Mouse (Mus musculus) neural tube, embryonic 15.5 days (tissue): ENCODE measurements at regions not wholly inside any gene's neighbourhood (a gene's known extent, or its start where the extent isn't known, plus 50 kb on each side); places are given as distances from the start of the nearest gene placed in this dataset.

ENCODE experiments used
- ATAC-seq: fragments of 200-750 bp; cut with Nextera tagmentation; 2 replicates; pipeline ENCODE4 v1.8.0; 2017; ENCODE audit warnings: mild to moderate bottlenecking, moderate TSS enrichment, moderate library complexity; ENCODE audit not compliant: low FRiP score
- H3K27ac ChIP-seq: fragments of 300-500 bp; sonication (generic); replicated peaks from 2 replicates; pipeline ENCODE4 v1.5.1; 2015; ENCODE audit warnings: mild to moderate bottlenecking, inconsistent platforms
- H3K27me3 ChIP-seq: fragments of 300-500 bp; sonication (generic); replicated peaks from 2 replicates; pipeline ENCODE4 v1.6.1; 2015; ENCODE audit warnings: inconsistent platforms
- H3K36me3 ChIP-seq: fragments of 300-500 bp; sonication (generic); 2 replicates; pipeline ENCODE4 v1.6.1; 2015; ENCODE audit warnings: inconsistent platforms
- H3K4me1 ChIP-seq: fragments of 300-500 bp; sonication (generic); 2 replicates; pipeline ENCODE4 v1.6.1; 2015; ENCODE audit warnings: inconsistent platforms
- H3K4me2 ChIP-seq: fragments of 300-500 bp; sonication (generic); 2 replicates; pipeline ENCODE4 v1.6.1; 2015; ENCODE audit warnings: inconsistent platforms, mild to moderate bottlenecking, moderate library complexity
- H3K4me3 ChIP-seq: fragments of 300-500 bp; sonication (generic); replicated peaks from 2 replicates; pipeline ENCODE4 v1.5.1; 2015; ENCODE audit warnings: mild to moderate bottlenecking, inconsistent platforms
- H3K9ac ChIP-seq: fragments of 300-500 bp; sonication (generic); replicated peaks from 2 replicates; pipeline ENCODE4 v1.6.1; 2015; ENCODE audit warnings: mild to moderate bottlenecking, inconsistent platforms
- H3K9me3 ChIP-seq: fragments of 300-500 bp; sonication (generic); replicated peaks from 2 replicates; pipeline ENCODE4 v1.6.1; 2016; ENCODE audit warnings: inconsistent platforms
- WGBS: fragments of 180-500 bp; shearing (Covaris S2); methylation state at CpG from one replicate; pipeline ENCODE4 v1.1.7; 2015; ENCODE audit warnings: mixed read lengths; 5-methylcytosine and 5-hydroxymethylcytosine counted together

GRCm38 (mm10) chr14:24872931-24873330, 386.0 kb downstream of the Rps24 start:
- Histone ChIP-seq H3K9me3 (no peaks in the 10 kb centered on the region), H3K27ac (no peak overlapping the region), H3K4me3 (no peak overlapping the region), H3K27me3 (no peaks in the 10 kb centered on the region), H3K36me3 (no peaks in the 10 kb centered on the region), H3K4me2 (no peak overlapping the region), H3K9ac (no peak overlapping the region), H3K4me1 (peaks cover 25% of the 10 kb centered on the region)
- ATAC-seq: no peak
- WGBS: 46% methylated on average over 3 of the region's 3 CpGs

DNA sequence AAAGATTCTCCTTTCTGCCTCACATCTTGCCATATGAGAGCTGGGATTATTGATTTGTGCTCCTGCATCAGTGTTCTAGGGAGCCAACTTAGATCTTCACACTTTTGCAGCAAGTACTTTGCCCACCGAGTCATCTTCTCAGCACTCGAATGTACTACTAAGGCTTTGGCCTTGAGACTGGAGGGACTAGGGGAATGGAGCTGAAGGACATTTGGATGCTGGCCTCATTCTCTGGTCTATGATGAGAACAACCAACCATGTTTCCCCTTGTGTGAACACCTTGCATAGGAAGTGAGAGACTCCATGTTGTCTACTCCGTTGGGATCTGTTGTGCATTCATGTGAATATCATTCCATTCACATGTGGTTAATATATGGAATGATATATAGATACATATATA, 386.5 kb downstream of the Rps24 start:
- H3K9ac ChIP-seq: no peak overlapping the region
- no peaks in the 10 kb centered on the region for H3K9me3 ChIP-seq
- WGBS: 94% methylated on average over 3 of the region's 3 CpGs
- no peak overlapping the region for H3K4me2 ChIP-seq
- peaks cover 20% of the 10 kb centered on the region for H3K4me1 ChIP-seq
- no peak for ATAC-seq
- no peak overlapping the region for H3K27ac ChIP-seq
- no peaks in the 10 kb centered on the region for H3K27me3 ChIP-seq
- H3K4me3 ChIP-seq: no peak overlapping the region
- no peaks in the 10 kb centered on the region for H3K36me3 ChIP-seq

DNA sequence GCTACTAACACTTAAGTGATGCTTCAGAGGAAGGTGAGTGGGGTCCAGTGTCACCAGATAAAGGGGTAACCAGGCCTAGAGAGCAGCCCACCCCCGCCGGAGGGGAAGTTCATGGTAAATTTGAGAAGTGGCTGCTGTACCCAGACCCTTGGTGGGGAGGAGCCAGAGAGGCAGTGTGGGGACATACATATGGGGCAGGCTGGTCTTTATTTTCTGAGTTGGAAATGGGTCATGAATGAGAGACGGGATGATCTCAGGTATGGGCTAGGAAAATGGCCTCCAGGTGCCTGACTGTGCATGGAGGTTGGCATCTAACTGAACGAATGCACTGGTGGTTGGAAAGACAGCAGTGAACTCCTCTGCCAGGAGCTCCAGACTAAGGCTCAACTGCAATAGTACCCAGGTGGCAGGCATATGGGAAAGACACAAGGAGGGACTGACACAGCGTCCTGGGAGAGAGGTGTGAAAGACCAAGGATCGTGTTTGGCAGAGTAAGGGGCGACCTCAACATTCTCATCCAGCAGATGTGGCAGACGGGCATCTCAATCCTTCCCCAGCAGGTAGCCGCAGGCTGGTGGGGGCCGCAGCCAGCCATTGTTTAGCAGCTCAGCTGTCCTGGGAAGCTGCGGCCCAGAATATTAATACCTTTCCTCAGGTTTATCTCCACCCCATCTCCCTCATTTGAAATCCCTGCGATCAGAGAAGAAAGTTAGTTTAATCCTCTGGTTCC, 387.7 kb downstream of the Rps24 start:
- WGBS: 56% methylated on average over 12 of the region's 12 CpGs
- H3K9ac ChIP-seq: no peak overlapping the region
- H3K4me1 ChIP-seq: peaks cover 19% of the 10 kb centered on the region
- H3K9me3 ChIP-seq: no peaks in the 10 kb centered on the region
- no peak overlapping the region for H3K4me3 ChIP-seq
- H3K27me3 ChIP-seq: no peaks in the 10 kb centered on the region
- peak overlapping the region; percentile 19 for H3K27ac ChIP-seq
- ATAC-seq: no peak
- H3K4me2 ChIP-seq: no peak overlapping the region
- H3K36me3 ChIP-seq: no peaks in the 10 kb centered on the region

DNA sequence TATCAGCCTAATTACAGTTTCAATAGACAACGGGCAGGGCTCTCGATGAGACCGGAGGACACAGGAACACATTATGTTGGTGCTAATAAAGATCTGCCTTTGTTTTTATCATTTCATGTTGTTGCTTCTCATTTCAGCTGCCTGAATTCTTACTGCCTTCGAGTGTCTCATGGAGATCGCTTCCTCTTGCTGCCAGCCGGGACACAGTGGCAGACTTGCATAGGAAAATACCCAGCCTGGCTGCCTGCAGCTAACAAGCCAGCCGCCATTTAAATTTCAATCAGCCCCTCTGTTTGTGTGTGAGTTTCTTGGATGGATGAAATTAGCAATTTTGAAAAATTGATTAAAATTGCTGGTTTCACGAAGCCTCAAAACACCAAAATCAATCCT, 388.2 kb downstream of the Rps24 start:
- WGBS: 36% methylated on average over 8 of the region's 8 CpGs
- no peak overlapping the region for H3K4me3 ChIP-seq
- H3K27ac ChIP-seq: peak overlapping the region; percentile 19
- H3K27me3 ChIP-seq: no peaks in the 10 kb centered on the region
- no peak overlapping the region for H3K9ac ChIP-seq
- no peaks in the 10 kb centered on the region for H3K36me3 ChIP-seq
- ATAC-seq: no peak
- peaks cover 19% of the 10 kb centered on the region for H3K4me1 ChIP-seq
- no peak overlapping the region for H3K4me2 ChIP-seq
- no peaks in the 10 kb centered on the region for H3K9me3 ChIP-seq

GRCm38 (mm10) chr14:24875934-24876333, 389.0 kb downstream of the Rps24 start:
- WGBS: 65% methylated on average over 6 of the region's 6 CpGs
- Histone ChIP-seq H3K9ac (no peak overlapping the region), H3K4me2 (no peak overlapping the region), H3K9me3 (no peaks in the 10 kb centered on the region), H3K4me1 (peaks cover 19% of the 10 kb centered on the region), H3K27ac (peak overlapping the region; percentile 23; the same call in 1 of the 2 replicates), H3K4me3 (no peak overlapping the region), H3K36me3 (no peaks in the 10 kb centered on the region), H3K27me3 (no peaks in the 10 kb centered on the region)
- ATAC-seq: no peak

- no peak overlapping the region for H3K9ac ChIP-seq
- H3K27ac ChIP-seq: peak overlapping the region; percentile 23; the same call in 1 of the 2 replicates
- WGBS: 70% methylated on average over 5 of the region's 5 CpGs
- peaks cover 19% of the 10 kb centered on the region for H3K4me1 ChIP-seq
- H3K27me3 ChIP-seq: no peaks in the 10 kb centered on the region
- ATAC-seq: no peak
- no peaks in the 10 kb centered on the region for H3K36me3 ChIP-seq
- no peak overlapping the region for H3K4me3 ChIP-seq
- no peaks in the 10 kb centered on the region for H3K9me3 ChIP-seq
- no peak overlapping the region for H3K4me2 ChIP-seq
Observed at GRCm38 (mm10) chr14:24876508-24876907, 389.6 kb downstream of the Rps24 start.

GRCm38 (mm10) chr14:24877853-24878252, 390.9 kb downstream of the Rps24 start:
- Histone ChIP-seq H3K4me1 (peaks cover 16% of the 10 kb centered on the region), H3K9me3 (no peaks in the 10 kb centered on the region), H3K4me2 (no peak overlapping the region), H3K27ac (no peak overlapping the region), H3K9ac (no peak overlapping the region), H3K36me3 (no peaks in the 10 kb centered on the region), H3K27me3 (no peaks in the 10 kb centered on the region), H3K4me3 (no peak overlapping the region)
- 74% methylated on average over 3 of the region's 3 CpGs for WGBS
- ATAC-seq: no peak

- Histone ChIP-seq H3K4me2 (no peak overlapping the region), H3K27me3 (no peaks in the 10 kb centered on the region), H3K36me3 (no peaks in the 10 kb centered on the region), H3K4me1 (no peaks in the 10 kb centered on the region), H3K9me3 (no peaks in the 10 kb centered on the region), H3K9ac (no peak overlapping the region), H3K4me3 (no peak overlapping the region), H3K27ac (no peak overlapping the region)
- no peak for ATAC-seq
- 71% methylated on average over 1 of the region's 1 CpGs for WGBS
Observed at GRCm38 (mm10) chr14:24886164-24886563, 399.2 kb downstream of the Rps24 start.

- 89% methylated on average over 8 of the region's 8 CpGs for WGBS
- Histone ChIP-seq H3K9me3 (no peaks in the 10 kb centered on the region), H3K4me2 (no peak overlapping the region), H3K27me3 (no peaks in the 10 kb centered on the region), H3K4me1 (no peaks in the 10 kb centered on the region), H3K9ac (no peak overlapping the region), H3K36me3 (no peaks in the 10 kb centered on the region), H3K27ac (no peak overlapping the region), H3K4me3 (no peak overlapping the region)
- no peak for ATAC-seq
Observed at GRCm38 (mm10) chr14:24886896-24887421, 400.0 kb downstream of the Rps24 start.

GRCm38 (mm10) chr14:24890856-24891255, 403.9 kb downstream of the Rps24 start:
- no peak overlapping the region for H3K27ac ChIP-seq
- no peak overlapping the region for H3K9ac ChIP-seq
- 86% methylated on average over 2 of the region's 2 CpGs for WGBS
- no peaks in the 10 kb centered on the region for H3K36me3 ChIP-seq
- H3K4me3 ChIP-seq: no peak overlapping the region
- no peak for ATAC-seq
- no peaks in the 10 kb centered on the region for H3K27me3 ChIP-seq
- no peaks in the 10 kb centered on the region for H3K9me3 ChIP-seq
- no peaks in the 10 kb centered on the region for H3K4me1 ChIP-seq
- no peak overlapping the region for H3K4me2 ChIP-seq

DNA sequence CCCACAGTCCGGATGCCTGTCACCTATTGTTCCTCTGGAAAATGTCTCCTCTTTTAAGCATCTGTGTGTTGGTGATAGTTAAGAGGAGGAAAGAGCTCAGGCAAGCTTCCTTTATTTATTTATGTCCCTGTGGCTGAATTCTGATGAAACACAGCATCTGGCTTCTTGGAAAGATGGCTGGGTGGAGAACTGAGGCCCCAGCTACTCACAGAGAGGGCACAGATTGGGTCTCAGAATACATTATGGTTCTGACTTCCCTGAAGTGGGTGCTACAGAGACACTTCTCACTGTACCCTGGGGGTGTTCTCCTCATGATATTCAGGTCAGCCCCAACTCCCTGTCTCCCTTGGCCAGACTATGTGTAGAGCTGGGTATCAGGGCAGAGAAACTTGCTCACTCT, 408.3 kb downstream of the Rps24 start:
- Histone ChIP-seq H3K27ac (no peak overlapping the region), H3K9ac (no peak overlapping the region), H3K9me3 (0 out of 2 replicates have a peak, but pooled peaks cover 3% of the 10 kb centered on the region), H3K36me3 (no peaks in the 10 kb centered on the region), H3K4me2 (no peak overlapping the region), H3K4me1 (no peaks in the 10 kb centered on the region), H3K4me3 (no peak overlapping the region), H3K27me3 (no peaks in the 10 kb centered on the region)
- 50% methylated on average over 1 of the region's 1 CpGs for whole genome bisulfite sequencing
- ATAC-seq: no peak

DNA sequence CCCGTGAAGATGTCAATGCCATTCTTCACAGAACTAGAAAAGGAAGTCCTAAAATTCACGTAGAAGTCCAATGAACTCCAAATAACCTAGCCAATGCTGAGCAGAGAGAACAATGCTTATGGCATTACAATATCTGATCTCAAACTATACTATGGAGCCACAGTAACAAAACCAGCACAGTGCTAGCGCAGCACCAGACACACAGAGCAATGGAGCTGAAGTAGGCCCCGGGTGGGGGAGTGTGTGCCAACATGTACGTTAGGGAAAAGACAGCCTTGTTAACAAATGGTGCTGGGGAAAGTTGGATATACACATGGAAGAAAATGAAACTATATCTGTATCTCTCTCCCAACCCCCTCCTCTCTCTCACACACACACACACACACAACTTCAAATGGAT, 409.8 kb downstream of the Rps24 start:
- Histone ChIP-seq H3K36me3 (no peaks in the 10 kb centered on the region), H3K9ac (no peak overlapping the region), H3K9me3 (0 out of 2 replicates have a peak, but pooled peaks cover 3% of the 10 kb centered on the region), H3K4me1 (peaks cover 6% of the 10 kb centered on the region), H3K4me3 (no peak overlapping the region), H3K27ac (no peak overlapping the region), H3K27me3 (no peaks in the 10 kb centered on the region), H3K4me2 (no peak overlapping the region)
- 87% methylated on average over 5 of the region's 5 CpGs for WGBS
- no peak for ATAC-seq
